Mouse (Mus musculus): ENCODE results near the gene Boc. TPM values are rescaled to one million over a fixed set of nuclear protein-coding genes. Genes with fewer than 3 reads are reported as not detected.

Boc gene
- polyA plus RNA-seq, 1 experiment from 2014 or later, result 4.7 TPM

GRCm38 (mm10) chr16:44578551-44578950, 19.9 kb upstream of the Boc start:
- H3K27me3 ChIP-seq (replicated peaks; ENCODE audit: control insufficient read depth, insufficient read depth, low read length), result no peaks in the 10 kb centered on the region
- H3K4me2 ChIP-seq, result no peak overlapping the region
- 73% methylated on average over 1 of the region's 1 CpGs for WGBS
- no peak overlapping the region for H3K4me3 ChIP-seq (ENCODE audit: low read depth, low read length)
- no peak overlapping the region for H3K27ac ChIP-seq (ENCODE audit: low read depth, low read length)
- DNase-seq (ENCODE audit: low spot score) (no peak), ATAC-seq (replicated peaks; ENCODE audit: low FRiP score) (no peak)
- no peaks in the 10 kb centered on the region for H3K36me3 ChIP-seq (ENCODE audit: control insufficient read depth, insufficient read depth, low read length)
- no peaks in the 10 kb centered on the region for H3K4me1 ChIP-seq (replicated peaks; ENCODE audit: control insufficient read depth, insufficient read depth, low read length)
- no peak overlapping the region for H3K9ac ChIP-seq (ENCODE audit: low read depth, low read length)
- no peaks in the 10 kb centered on the region for H3K9me3 ChIP-seq (ENCODE audit: control insufficient read depth, low read length)

- no peaks in the 10 kb centered on the region for H3K36me3 ChIP-seq (ENCODE audit: control insufficient read depth, insufficient read depth, low read length)
- ATAC-seq (replicated peaks; ENCODE audit: low FRiP score), result no peak
- no peak overlapping the region for H3K4me2 ChIP-seq
- no peak overlapping the region for H3K4me3 ChIP-seq (ENCODE audit: low read depth, low read length)
- no peaks in the 10 kb centered on the region for H3K27me3 ChIP-seq (replicated peaks; ENCODE audit: control insufficient read depth, insufficient read depth, low read length)
- H3K4me1 ChIP-seq (replicated peaks; ENCODE audit: control insufficient read depth, insufficient read depth, low read length), result no peaks in the 10 kb centered on the region
- H3K9me3 ChIP-seq (ENCODE audit: control insufficient read depth, low read length), result no peaks in the 10 kb centered on the region
- no peak overlapping the region for H3K27ac ChIP-seq (ENCODE audit: low read depth, low read length)
- no peak overlapping the region for H3K9ac ChIP-seq (ENCODE audit: low read depth, low read length)
- no peak for DNase-seq (ENCODE audit: low spot score)
These were observed 9.4 kb upstream of the Boc start for GRCm38 (mm10) chr16:44568056-44568455.

- H3K36me3 ChIP-seq (ENCODE audit: control insufficient read depth, insufficient read depth, low read length), result no peaks in the 10 kb centered on the region
- 0 out of 2 replicates have a peak, but pooled peaks cover 4% of the 10 kb centered on the region for H3K27me3 ChIP-seq (replicated peaks; ENCODE audit: control insufficient read depth, insufficient read depth, low read length)
- H3K9ac ChIP-seq (ENCODE audit: low read depth, low read length), result no peak overlapping the region
- H3K27ac ChIP-seq (ENCODE audit: low read depth, low read length), result no peak overlapping the region
- H3K4me1 ChIP-seq (replicated peaks; ENCODE audit: control insufficient read depth, insufficient read depth, low read length), result no peaks in the 10 kb centered on the region
- H3K4me2 ChIP-seq, result no peak overlapping the region
- ATAC-seq (replicated peaks; ENCODE audit: low FRiP score), result no peak
- no peaks in the 10 kb centered on the region for H3K9me3 ChIP-seq (ENCODE audit: control insufficient read depth, low read length)
- DNase-seq (ENCODE audit: low spot score), result no peak
- WGBS, result 62% methylated on average over 22 of the region's 22 CpGs
- no peak overlapping the region for H3K4me3 ChIP-seq (ENCODE audit: low read depth, low read length)
These were observed 6.9 kb upstream of the Boc start for GRCm38 (mm10) chr16:44565328-44566210.

GRCm38 (mm10) chr16:44564359-44564758, 5.7 kb upstream of the Boc start:
- no peaks in the 10 kb centered on the region for H3K9me3 ChIP-seq (ENCODE audit: control insufficient read depth, low read length)
- 74% methylated on average over 8 of the region's 8 CpGs for WGBS
- no peaks in the 10 kb centered on the region for H3K36me3 ChIP-seq (ENCODE audit: control insufficient read depth, insufficient read depth, low read length)
- no peak overlapping the region for H3K9ac ChIP-seq (ENCODE audit: low read depth, low read length)
- H3K4me2 ChIP-seq, result no peak overlapping the region
- H3K27me3 ChIP-seq (replicated peaks; ENCODE audit: control insufficient read depth, insufficient read depth, low read length), result peaks cover 16% of the 10 kb centered on the region
- H3K4me1 ChIP-seq (replicated peaks; ENCODE audit: control insufficient read depth, insufficient read depth, low read length), result no peaks in the 10 kb centered on the region
- no peak overlapping the region for H3K27ac ChIP-seq (ENCODE audit: low read depth, low read length)
- DNase-seq (ENCODE audit: low spot score) (no peak), ATAC-seq (replicated peaks; ENCODE audit: low FRiP score) (no peak)
- H3K4me3 ChIP-seq (ENCODE audit: low read depth, low read length), result no peak overlapping the region

- no peak for ATAC-seq (replicated peaks; ENCODE audit: low FRiP score)
- Histone ChIP-seq H3K4me2 (no peak overlapping the region), H3K9me3 (ENCODE audit: control insufficient read depth, low read length) (no peaks in the 10 kb centered on the region), H3K36me3 (ENCODE audit: control insufficient read depth, insufficient read depth, low read length) (no peaks in the 10 kb centered on the region), H3K4me3 (ENCODE audit: low read depth, low read length) (no peak overlapping the region), H3K4me1 (replicated peaks; ENCODE audit: control insufficient read depth, insufficient read depth, low read length) (no peaks in the 10 kb centered on the region), H3K9ac (ENCODE audit: low read depth, low read length) (no peak overlapping the region), H3K27ac (ENCODE audit: low read depth, low read length) (no peak overlapping the region), H3K27me3 (replicated peaks; ENCODE audit: control insufficient read depth, insufficient read depth, low read length) (peaks cover 34% of the 10 kb centered on the region)
- no peak for DNase-seq (ENCODE audit: low spot score)
- WGBS, result 66% methylated on average over 3 of the region's 3 CpGs
These were observed 3.4 kb upstream of the Boc start for GRCm38 (mm10) chr16:44562061-44562460.

GRCm38 (mm10) chr16:44560214-44560613, 1.5 kb upstream of the Boc start:
- no peaks in the 10 kb centered on the region for H3K36me3 ChIP-seq (ENCODE audit: control insufficient read depth, insufficient read depth, low read length)
- H3K4me2 ChIP-seq, result no peak overlapping the region
- 35% methylated on average over 1 of the region's 1 CpGs for WGBS
- no peak overlapping the region for H3K9ac ChIP-seq (ENCODE audit: low read depth, low read length)
- ATAC-seq (replicated peaks; ENCODE audit: low FRiP score) (no peak), DNase-seq (ENCODE audit: low spot score) (no peak)
- H3K4me3 ChIP-seq (ENCODE audit: low read depth, low read length), result no peak overlapping the region
- H3K9me3 ChIP-seq (ENCODE audit: control insufficient read depth, low read length), result no peaks in the 10 kb centered on the region
- no peak overlapping the region for H3K27ac ChIP-seq (ENCODE audit: low read depth, low read length)
- H3K4me1 ChIP-seq (replicated peaks; ENCODE audit: control insufficient read depth, insufficient read depth, low read length), result no peaks in the 10 kb centered on the region
- peaks cover 38% of the 10 kb centered on the region for H3K27me3 ChIP-seq (replicated peaks; ENCODE audit: control insufficient read depth, insufficient read depth, low read length)

- Histone ChIP-seq H3K4me2 (peak overlapping the region; percentile 88), H3K9me3 (ENCODE audit: control insufficient read depth, low read length) (no peaks in the 10 kb centered on the region), H3K4me3 (ENCODE audit: low read depth, low read length) (no peak overlapping the region), H3K9ac (ENCODE audit: low read depth, low read length) (no peak overlapping the region), H3K36me3 (ENCODE audit: control insufficient read depth, insufficient read depth, low read length) (no peaks in the 10 kb centered on the region), H3K4me1 (replicated peaks; ENCODE audit: control insufficient read depth, insufficient read depth, low read length) (no peaks in the 10 kb centered on the region), H3K27me3 (replicated peaks; ENCODE audit: control insufficient read depth, insufficient read depth, low read length) (peaks cover 38% of the 10 kb centered on the region), H3K27ac (ENCODE audit: low read depth, low read length) (no peak overlapping the region)
- DNase-seq (ENCODE audit: low spot score), result no peak
- no peak for ATAC-seq (replicated peaks; ENCODE audit: low FRiP score)
- 28% methylated on average over 5 of the region's 5 CpGs for WGBS
These were observed 616 bp upstream of the Boc start for GRCm38 (mm10) chr16:44559330-44559695.

GRCm38 (mm10) chr16:44557661-44558470, 831 bp downstream of the Boc start:
- Histone ChIP-seq H3K9ac (ENCODE audit: low read depth, low read length) (peak overlapping the region; percentile 63), H3K4me3 (ENCODE audit: low read depth, low read length) (peak overlapping the region; percentile 62), H3K27ac (ENCODE audit: low read depth, low read length) (no peak overlapping the region), H3K9me3 (ENCODE audit: control insufficient read depth, low read length) (no peaks in the 10 kb centered on the region), H3K4me1 (replicated peaks; ENCODE audit: control insufficient read depth, insufficient read depth, low read length) (no peaks in the 10 kb centered on the region), H3K36me3 (ENCODE audit: control insufficient read depth, insufficient read depth, low read length) (no peaks in the 10 kb centered on the region), H3K27me3 (replicated peaks; ENCODE audit: control insufficient read depth, insufficient read depth, low read length) (peaks cover 38% of the 10 kb centered on the region), H3K4me2 (peak overlapping the region; percentile 88)
- 1% methylated on average over 47 of the region's 47 CpGs for WGBS
- ATAC-seq (replicated peaks; ENCODE audit: low FRiP score) (peak; percentile 47; the same call in 1 of the 2 replicates), DNase-seq (ENCODE audit: low spot score) (peak; percentile 68)

Data from liver, embryonic 11.5 days (tissue).